Mouse (Mus musculus) right cerebral cortex, postnatal 14 days (tissue): ENCODE measurements around the gene Osbpl3.

Experiments used
- DNase-seq: peaks from one replicate; pipeline ENCODE4 v3.0.0; 2022

Gene Osbpl3

DNA sequence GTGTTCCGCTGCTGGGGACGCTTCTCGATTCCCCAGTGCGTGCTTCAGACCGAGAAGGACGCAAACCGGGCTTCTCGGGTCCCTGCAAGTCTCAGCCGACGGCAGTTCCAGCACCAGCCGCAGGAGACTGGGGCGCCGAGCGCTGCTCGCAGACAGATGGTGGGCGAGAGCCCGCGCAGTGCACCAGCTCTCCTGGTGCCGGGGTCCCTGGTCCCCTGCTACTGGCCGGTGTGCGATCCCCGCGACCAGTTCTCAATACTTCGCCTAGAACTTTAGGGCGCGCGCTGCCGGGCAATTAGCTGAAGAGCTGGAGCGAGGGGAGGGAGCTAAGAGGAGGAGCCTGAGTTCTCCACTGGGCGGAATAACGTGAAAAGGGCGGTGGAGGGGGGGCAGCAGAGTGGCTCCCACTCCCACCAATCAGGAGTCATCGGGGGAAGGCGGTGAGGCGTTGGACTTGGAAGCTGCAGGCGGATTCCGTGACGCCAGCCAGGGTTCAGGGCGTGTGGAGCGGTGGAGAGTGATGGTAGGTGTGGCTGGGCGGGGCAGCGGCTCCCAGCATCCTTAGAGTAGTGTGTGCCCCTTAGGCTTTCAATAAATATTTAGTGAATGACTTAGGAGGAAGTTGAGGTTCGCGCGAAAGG is at the start of gene Osbpl3:
Gene Osbpl3, minus strand, starts transcription at position 373 of the 641 bp plus-strand sequence.
- DNase-seq, result peak; percentile 82

DNA sequence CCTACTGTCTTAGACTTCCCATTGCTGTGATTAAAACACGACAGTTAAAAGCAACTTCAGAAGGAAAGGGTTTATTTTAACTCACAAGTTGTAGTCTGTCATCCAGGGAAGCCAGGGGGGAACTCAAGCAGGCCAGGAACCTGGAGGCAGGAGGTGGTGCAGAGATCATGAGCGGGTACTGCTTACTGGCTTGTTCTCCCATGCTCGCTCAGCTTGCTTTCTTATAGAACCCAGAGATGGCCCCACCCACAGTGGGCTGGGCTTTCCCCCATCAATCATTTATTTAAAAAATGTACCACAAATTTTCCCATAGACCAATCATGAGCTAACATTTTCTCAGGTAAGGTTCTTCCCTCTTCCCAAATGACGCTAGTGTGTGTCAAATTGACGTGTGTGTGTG is 49.5 kb upstream of the Osbpl3 start:
- DNase-seq, result no peak

DNA sequence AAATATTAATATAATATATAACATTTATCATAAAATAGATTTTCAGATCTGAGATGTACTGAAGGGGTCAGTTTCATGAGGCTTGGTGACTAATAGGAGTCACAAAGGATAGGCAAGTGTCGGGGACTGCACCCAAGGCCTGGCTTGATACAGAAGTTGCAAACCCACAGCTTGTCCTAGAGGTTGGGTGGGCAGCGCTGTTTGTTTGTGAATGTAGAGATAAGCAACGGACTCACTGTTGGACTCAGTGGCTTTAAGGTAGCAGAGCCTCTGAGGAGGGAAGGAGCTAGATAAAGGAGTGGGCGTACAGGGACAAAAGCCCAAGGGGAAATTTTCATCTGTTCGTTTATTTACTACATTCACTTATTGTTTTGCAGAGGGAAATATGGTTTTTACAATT is 48.7 kb upstream of the Osbpl3 start:
- DNase-seq, result no peak

DNA sequence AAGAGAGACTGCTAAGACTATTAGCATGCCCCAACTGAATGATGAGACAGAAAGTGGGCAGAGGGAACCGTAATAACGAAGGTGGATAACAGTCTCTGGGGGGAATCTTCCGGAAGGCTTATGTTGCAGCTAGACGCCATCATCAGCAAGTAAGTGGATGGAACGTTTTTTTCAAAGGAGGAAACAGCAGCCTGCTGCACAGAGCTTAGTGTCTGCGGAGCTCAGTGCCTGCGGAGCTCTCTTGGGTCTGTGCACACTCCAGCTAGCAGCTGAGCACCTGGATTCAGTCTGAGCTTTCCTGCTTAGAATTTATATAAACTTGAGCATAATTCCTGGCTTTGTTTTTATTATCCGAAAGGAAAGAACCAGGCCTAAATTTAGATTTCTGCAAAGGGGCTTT is 47.8 kb upstream of the Osbpl3 start:
- DNase-seq, result no peak

DNA sequence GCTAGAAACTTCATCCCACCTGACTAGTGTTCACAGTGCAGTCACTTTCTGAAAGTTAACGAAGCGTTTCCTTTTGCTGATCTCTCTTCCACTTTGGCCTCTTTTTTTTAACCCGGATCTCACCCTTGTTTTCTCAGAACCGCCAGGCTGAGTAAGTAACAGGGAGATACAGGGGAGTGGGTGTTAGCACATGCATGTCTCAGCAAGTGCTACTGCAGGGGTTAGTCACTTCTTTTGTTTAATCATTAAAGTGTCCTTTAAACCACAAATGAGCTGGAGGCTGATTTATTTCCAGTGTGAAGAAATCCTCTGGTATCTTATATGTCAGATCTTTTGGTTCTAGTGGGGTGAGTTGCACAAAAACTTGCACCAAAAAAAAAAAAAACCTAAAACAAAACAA is 47.0 kb upstream of the Osbpl3 start:
- no peak for DNase-seq

DNA sequence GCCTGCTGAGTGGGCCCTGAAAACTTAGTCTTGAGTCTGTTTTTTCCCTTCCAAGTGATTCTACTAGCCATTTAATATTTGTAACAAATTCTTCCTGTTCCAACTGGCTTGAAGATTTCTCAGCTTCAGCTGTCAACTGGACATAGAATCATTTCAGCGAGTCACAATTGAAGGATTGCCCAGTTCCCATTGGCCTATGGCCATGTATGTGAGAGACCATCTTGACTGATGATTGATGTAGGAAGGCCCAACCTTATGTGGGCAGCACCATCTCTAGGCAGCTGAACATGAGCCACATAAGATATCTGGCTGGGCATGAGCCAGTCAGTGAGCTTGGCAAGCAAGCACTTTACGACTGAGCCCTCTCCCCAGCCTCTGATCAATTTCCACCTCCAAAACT is 42.3 kb upstream of the Osbpl3 start:
- no peak for DNase-seq

DNA sequence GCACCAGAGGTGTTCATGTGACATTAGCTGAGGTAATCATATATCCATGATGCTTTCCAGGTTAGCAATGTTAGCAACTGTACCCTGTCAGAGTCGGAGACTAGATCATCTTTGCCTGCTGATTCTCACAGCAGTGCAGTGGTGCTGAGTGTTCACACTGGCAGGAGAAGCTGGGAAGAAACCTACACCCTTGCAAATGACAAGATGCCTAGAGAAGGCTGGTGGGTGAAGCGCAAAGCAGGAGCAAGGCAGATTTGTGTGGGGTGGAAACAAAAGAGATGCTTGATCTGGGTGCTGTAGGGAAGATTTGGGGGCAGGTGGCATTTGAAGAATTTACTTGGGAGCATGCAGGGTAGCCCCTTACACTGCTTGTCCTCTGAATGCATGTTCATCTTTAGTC is 34.5 kb upstream of the Osbpl3 start:
- no peak for DNase-seq

DNA sequence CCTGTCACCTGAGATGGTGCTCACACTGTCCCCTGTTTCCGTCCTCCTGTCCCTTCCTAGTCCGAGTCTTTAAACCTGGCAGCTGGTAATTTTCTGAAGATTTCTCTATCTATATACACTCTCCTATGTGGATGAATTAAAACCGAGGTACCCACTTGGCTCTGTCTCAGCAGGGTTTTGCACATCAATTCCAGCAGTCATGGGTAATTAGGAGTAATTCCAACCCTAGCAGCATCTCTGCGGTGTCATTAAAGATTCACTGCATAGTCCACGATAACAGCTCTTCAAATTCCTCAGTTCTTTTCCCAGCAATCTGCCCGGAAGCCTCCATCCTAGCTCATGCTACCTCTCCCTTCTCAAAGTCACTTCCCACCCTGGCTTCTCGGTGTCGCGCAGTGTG is 33.4 kb upstream of the Osbpl3 start:
- DNase-seq, result no peak

DNA sequence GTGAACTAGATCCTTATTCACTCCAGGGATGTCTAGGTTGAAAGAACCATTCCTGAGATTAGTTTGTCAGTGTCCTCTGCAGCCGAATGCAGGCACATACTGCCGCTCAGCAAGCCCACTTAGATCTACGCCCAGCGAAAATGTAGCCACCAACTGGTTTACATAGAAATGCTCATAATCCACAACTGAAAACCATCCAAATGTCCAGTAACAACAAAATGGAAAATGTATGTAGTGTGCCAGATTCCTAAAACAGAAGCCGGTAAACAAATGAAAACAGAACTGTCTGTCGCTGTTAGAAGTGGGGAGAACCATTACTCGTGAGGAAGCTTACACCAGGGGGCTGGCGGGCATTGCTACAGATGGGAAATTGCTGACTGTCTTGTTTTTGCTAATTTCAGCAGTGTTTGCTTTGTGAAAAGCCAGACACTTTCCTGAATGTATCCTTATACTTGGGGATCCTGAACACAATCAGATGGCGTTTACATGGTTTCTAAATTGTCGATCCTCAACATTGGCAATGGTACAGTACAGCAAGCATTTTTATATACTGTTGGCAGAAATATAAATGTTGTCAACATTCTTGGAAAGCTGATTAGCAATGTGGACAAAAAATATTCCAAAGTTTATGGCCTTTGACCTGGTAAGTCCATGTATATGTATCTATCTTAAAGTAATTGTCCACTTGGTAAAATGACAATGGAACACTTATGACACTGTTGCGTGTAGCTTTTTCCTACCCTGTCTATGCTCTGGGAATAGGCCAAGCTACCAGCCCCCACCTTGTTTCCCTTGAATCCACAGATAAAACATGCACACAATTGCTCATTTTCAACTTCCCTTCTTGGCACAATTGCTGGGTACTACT is 30.3 kb upstream of the Osbpl3 start:
- DNase-seq, result no peak

DNA sequence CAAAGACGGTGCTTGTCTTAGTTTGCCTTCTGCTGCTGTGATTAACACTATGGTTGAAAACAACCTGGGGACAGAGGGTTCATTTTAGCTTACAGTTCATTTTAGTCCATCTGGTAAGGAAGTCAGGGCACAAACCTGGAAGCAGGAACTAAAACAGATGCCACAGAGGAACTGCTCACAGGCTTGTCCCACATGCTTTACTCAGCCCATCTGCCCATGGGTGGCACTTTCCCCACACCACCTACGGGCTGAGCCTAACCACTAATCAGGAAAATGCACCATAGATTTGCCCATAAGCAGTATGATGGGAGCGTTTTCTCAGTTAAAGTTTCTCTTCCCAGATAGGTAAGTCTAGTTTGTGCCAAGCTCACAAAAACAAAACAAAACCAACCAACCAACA is 27.4 kb upstream of the Osbpl3 start:
- DNase-seq, result no peak

DNA sequence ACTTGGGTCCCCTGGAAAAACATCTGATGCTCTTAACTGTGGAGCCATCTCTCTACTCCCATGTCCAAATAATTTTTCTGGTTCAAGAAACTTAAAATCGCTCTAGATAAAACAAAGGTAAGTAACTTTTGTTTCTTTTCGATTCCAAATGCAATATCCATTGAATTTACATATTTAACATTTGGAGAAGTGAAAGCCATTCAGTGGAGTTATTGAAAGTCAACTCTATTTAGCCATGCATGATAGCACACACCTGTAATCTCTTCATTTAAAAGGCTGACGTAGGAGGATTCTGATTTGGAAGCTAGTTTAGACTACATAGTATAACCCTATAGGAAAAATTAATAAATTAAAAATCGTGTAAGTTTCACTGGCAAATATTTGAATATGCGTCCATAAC is 25.5 kb upstream of the Osbpl3 start:
- DNase-seq, result no peak

DNA sequence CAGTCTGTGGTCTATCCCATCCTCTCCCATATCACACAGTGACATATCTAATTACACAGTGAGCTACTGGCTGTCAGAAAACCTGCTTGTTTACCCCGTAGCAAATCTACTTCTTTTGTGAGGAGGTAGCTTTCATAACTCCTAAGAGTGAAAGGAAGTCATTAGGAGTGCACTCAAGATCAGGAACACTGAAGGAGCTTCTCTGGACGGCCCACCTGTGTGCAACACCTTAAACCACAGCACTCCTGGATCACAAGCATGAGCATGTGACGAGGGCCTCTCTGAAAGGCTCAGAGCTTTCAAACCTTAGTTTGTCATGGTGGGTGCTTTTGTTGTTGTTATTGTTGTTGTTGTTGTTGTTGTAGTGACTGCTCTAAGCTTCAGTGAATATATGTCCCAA is 10.4 kb upstream of the Osbpl3 start:
- no peak for DNase-seq

DNA sequence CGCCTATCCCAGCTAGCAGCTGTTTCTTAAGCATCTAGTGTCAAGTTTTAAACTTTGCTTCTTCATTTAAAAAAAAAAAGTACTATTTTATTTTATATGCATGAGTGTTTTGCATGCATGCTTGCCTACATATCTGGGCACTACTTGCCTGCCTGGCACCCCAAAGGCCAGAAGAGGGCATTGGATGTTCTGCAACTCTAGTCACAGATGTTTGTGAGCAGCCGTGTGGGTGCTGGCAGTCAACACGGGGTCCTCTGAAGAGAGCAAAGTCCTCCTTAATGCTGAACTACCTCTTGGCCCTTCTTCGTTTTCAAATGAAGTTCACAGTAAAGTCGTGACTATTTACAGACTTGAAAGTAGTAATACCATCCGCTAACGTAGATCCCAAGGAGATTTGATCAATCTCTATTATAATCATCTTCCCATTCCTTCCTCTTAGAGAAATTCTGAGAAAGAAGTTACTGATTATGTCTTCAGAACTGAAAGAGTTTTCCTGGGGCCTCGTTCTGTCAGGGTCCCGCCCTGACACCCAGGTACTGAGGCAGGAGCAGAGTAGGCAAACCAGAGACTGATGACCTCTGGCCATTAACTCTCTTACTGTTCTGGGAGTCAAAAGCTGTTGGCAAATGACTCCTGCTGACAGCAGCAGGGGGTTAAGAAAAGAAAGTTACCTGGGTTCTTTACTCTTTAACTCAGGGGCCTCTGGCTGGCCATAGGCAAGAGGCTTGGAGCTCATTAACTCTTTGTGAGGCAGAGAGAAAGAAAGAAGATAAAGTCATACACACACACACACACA is 8.9 kb upstream of the Osbpl3 start:
- DNase-seq, result no peak

DNA sequence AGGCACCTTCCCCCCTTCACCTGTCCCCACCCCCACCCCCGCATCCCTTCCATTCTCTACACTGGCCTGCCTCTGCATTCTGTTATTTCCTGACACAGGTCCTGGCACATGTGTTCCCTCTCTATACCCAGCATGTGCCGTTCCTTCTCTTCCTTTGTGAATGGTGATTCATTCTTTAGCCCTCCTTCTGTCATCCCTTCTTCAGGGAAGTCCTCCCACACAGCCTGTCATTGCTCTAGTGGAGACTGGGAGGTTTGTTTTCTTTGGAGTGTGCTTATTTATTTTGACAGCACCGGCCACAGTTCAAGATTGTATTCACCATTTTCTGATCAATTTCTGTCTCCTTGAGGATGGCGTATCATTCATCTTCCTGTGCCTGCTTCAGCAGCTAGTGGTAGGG is 6.0 kb upstream of the Osbpl3 start:
- DNase-seq, result no peak

DNA sequence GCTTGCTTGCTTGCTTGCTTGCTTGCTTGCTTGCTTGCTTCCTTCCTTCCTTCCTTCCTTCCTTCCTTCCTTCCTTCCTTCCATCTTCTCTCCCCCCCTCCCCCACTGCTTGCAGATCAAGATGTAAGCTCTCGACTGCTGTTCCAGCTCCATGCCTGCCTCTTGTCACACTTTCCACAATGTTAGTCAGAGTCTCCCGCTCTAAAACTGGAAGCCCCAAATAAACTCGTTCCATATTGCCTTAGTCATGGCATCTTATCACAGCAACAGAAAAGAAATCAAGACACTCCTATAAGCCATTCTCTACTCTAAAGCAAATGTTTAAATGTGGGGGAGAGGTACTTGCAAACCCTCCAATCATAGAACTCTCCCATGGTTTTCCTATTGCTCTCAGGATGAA is 5.6 kb upstream of the Osbpl3 start:
- DNase-seq, result no peak

DNA sequence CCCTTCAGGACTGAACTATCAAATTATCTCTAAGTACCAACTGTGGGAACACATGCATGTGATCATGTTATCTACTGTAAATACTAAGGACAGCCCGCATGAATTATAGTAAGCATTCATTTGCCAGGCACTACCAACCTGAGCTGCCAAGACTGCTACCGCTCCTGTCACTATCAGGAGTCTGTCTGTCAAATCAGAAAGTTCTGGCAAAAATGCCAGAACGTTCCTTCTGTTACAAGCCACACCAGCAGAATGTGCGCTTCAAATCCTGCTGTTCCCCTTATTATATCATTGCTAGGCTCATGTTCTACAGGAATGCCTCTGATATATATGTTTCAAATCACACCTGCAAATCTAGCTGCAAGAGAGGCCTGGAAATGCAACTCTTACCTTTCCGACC is 4.6 kb upstream of the Osbpl3 start:
- no peak for DNase-seq

DNA sequence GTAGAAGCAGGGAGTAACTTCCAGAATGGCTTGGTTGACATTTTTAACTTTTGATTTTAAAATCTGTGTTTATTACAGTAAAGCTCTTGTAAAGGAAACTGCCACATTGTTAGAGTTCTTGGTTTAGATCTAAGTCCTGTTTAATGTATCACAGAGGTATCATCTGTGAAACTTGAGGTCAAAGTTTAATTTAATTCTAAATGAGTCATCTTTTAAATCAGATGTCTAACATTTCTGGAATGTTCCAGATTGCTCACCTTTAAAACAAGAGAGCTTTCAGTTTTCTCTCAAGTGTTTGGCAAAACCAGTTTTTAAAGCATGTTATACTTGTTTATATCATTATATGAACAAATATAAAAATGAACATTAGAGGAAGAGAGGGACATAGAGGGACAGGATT is 4.2 kb upstream of the Osbpl3 start:
- no peak for DNase-seq

DNA sequence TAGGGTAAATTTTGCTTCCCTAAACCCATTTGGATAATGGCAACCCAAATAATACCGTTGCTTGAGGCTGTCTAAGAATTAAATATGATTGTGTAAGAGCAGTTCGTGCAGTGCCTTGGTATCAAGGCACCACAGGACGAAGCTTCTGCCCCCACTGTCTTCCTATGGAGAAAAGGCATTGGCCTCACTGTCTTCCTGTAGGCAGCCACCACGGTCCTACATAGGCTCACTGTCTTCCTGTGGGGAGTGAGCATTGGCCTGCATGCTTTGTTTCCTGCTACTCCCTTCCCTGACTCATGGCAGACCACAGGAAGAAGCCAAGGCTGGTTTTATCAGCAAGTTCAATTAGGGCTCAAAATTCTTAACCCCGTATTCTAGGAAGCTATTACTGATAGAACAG is 3.3 kb upstream of the Osbpl3 start:
- DNase-seq, result no peak

DNA sequence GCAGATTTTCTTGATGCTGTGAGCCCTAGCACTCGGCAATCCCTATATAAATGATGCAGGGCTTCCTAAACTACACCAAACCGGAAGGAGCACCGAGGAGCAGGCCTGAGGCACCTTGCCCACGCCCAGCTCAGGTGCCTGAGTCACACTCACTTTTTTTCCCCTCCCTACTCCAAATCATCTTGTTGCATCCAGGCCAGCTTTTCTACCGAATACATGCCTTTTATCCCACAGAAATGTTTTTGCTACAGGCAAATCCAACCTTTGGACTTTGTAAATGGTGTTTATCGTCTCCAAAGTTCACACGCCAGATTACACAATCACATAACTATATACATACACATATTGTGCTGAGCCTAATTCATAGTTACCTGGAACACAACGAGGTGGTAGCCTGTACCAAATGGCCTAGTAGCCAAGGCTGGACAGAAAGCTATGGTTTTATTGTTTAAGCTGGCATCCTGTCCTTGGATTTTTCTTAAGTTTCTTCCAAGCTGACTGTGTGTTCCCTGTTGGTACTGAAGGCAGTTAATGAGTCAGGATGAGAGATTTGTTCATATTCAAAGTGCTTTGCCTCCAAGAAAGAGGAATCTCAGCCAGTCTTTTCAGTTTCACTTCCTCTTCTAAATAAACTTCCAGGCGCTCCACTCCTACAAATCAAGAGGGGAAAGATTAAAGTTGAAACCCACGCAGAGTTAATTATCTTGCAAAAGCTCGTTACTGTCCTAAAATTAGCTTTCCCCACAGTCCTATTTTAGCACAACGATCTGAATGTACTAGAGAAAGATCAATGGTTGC is 1.7 kb upstream of the Osbpl3 start:
- DNase-seq, result no peak

DNA sequence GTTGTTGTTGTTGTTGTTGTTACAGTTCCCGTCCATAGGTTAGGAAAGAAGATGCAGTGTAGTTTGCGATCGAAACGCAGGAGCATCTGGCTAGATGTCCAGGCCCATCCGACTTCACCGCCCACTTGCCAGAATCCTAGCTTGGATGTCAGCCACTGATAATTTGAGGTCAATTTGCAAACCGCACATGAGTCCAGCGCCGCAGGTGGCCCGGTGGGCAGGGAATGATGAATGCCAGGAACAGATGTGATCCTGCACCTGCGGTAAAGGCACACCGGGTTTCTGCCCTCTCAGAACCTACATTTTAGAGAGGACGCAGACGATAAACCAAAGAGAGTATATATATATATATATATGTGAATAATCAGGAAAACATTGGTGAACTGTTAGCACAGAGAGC is 705 bp upstream of the Osbpl3 start:
- DNase-seq, result no peak

DNA sequence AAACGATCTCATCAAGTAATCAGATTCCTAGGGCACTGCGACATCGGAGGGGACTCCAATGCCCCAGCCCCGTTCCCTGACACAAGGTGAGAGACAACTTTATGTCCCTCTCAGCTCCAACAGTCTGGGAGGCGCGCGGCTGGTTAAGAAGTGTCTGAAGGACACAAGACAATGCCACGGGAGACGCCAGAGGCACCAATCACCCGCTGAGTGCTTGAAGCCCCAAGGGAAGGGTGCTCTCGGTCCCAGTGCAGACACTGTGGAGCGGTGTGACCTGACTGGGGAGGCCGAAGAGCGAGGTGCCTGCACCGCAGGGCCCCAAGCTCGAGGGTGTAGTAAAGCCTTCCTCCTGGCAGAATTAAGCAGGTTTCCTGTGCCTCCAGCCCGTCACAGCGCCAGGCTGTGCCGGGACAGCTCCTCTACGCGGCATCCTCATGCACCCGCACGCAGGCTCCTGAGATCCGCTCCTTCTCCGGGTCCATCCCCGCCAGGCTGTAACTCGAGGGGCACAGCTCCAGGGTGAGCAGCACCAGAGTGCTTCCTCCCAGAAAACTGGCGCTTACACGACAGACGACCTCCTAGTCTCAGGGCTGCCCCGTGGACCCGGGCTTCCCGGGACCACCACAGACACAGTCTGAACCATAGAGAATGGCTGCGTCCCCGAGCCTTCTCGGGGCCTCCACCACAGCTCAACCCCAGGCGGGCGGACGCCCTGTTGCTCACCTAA is 736 bp downstream of the Osbpl3 start:
- DNase-seq, result peak; percentile 40

DNA sequence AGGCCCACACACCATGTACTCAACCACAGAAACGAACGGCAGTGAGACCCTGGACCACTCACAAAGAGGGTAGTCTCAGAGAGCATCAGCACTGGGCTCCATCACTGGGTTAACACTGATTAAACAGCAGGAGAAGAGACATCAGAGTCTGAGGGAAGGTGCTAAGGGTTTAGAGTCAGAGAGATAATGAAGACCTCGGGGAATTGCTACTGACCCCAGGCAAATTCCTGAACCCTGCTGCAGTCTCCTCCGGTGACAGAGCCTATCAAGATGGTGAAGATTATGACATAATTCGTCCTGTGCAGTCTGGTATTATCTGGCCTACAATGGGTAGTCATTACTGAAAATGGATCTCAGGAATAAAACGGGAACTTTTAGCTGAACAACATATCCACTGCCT is 2.4 kb downstream of the Osbpl3 start:
- no peak for DNase-seq
